Mouse (Mus musculus): Measurements from ENCODE around the gene Nectin4. TPM values are rescaled to one million over a fixed set of nuclear protein-coding genes. Genes with fewer than 3 reads are reported as not detected.
A peak's percentile ranks its signal among the peaks of the same experiment; 100 is the strongest.

Nectin4 gene
- polyA plus RNA-seq, 1 experiment from 2014 or later = 0.07 TPM

DNA sequence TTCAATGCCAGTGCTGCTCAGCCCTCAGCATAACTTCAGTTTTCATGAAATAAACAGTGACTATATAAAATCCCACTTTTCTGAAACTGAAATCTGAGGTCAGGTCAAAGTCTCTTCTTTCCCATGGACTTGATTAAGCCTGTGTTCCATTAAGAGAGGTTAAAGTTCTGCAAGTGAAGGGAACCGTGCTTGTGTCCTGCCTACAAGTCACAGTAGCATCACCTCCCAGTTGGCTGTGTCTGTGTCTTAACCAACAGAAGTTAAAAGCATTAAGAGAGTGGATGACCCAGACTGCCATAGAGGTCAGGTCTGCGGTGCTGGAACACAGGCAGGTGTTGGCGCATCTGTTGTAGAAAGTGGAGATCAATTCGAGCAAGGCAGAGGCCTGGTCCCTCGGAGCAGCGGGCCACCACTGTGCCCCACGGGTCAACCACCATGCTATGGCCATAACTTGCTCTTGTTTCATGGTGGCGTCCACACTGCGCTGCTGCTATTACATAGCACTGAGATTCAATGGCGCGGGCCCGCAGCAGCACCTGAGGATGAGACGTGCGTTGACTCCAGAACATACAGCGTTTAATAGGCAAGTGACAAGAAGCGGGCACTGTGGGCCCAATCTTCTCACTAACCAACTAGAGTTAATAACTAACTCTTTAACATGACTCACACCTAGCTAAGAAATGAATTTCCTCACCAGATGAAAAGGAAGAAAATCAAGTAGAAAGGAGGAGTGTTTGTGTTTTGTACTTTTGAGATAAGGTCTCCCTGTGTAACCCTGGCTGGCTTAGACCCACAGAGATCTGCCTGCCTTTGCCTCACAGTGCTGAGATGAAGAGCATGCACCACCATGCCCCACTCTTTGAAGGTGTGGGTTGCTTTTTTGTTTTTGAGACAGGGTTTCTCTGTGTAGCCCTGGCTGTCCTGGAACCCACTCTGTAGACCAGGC is 27.4 kb upstream of the Nectin4 start:
- Histone ChIP-seq H3K36me3 (replicated peaks) (peaks cover 60% of the 10 kb centered on the region), H3K4me1 (replicated peaks) (peaks cover 25% of the 10 kb centered on the region), H3K4me3 (replicated peaks) (no peak overlapping the region), H3K9me3 (replicated peaks) (no peaks in the 10 kb centered on the region), H3K27ac (replicated peaks) (no peak overlapping the region), H3K27me3 (no peaks in the 10 kb centered on the region), H3K9ac (no peak overlapping the region), H3K4me2 (no peak overlapping the region)
- WGBS (ENCODE audit: insufficient replicate concordance) = 87% methylated on average over 16 of the region's 16 CpGs
- no peak for ATAC-seq (ENCODE audit: insufficient read depth)

DNA sequence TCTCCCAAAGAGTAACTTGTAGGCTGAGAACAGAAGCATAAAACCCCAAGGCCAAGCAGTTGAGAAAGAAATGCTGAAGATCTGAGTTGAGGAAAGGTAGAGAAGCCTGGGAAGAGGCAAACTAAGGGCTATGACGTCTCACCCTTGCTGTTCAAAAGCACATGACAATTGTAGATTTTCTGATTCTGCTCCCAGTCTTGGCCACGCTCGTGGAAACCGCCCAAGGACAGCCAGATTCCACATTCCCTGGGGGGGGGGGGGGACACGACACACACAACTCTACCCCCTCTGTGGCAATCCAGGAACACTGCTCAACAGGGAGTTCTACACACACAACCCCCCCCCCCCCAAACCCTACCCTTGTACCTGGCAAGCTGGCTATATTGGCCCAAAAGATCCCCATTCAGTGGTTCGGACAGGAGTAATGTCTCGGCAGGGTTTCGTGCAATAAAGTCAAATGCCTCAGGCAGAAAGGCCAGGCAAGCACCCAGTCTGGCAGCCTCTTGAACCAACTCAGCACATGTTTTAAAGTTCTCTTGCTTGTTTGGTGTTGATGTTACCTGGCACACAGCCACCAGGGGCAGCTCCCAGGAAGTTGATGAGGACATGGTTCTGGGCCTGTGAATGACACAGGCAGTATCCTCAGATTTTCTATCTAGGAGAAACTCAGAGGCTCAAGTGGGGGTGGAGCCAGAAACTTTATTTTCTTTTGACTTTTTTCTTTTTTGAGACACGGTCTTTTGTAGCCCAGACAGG is 25.8 kb upstream of the Nectin4 start:
- no peaks in the 10 kb centered on the region for H3K9me3 ChIP-seq (replicated peaks)
- 0 out of 2 replicates have a peak, but pooled peaks have one; percentile 16 for ATAC-seq (ENCODE audit: insufficient read depth)
- H3K4me2 ChIP-seq = peak overlapping the region; percentile 84
- peaks cover 45% of the 10 kb centered on the region for H3K36me3 ChIP-seq (replicated peaks)
- H3K27ac ChIP-seq (replicated peaks) = peak overlapping the region; percentile 0; the same call in 1 of the 2 replicates
- no peak overlapping the region for H3K9ac ChIP-seq
- peaks cover 27% of the 10 kb centered on the region for H3K4me1 ChIP-seq (replicated peaks)
- peak overlapping the region; percentile 90; the same call in 1 of the 2 replicates for H3K4me3 ChIP-seq (replicated peaks)
- 71% methylated on average over 9 of the region's 9 CpGs for WGBS (ENCODE audit: insufficient replicate concordance)
- H3K27me3 ChIP-seq = no peaks in the 10 kb centered on the region

DNA sequence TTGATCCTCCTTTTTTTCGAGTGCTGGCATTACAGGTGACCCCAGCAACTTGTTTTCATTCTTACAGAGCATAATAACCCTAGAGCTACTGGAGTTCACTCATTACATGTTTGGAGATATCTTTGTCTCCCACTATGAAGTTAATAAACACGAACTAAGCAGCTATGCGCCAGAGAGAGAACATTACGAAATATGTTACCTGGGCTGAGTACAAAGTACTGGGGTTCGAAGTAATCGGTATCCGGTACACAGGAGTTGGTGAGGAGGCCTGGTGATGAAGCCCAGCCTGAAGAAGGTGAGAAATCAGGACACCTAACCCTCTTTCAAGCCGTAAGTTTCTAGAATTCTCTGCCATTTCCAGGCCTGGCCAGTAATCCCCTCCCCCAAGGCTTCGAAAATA is 25.2 kb upstream of the Nectin4 start:
- WGBS (ENCODE audit: insufficient replicate concordance) = 64% methylated on average over 9 of the region's 9 CpGs
- H3K4me3 ChIP-seq (replicated peaks) = peak overlapping the region; percentile 90
- peak overlapping the region; percentile 79 for H3K9ac ChIP-seq
- H3K4me2 ChIP-seq = peak overlapping the region; percentile 84
- no peaks in the 10 kb centered on the region for H3K27me3 ChIP-seq
- H3K9me3 ChIP-seq (replicated peaks) = no peaks in the 10 kb centered on the region
- ATAC-seq (ENCODE audit: insufficient read depth) = peak; percentile 27
- H3K27ac ChIP-seq (replicated peaks) = peak overlapping the region; percentile 77
- H3K36me3 ChIP-seq (replicated peaks) = peaks cover 39% of the 10 kb centered on the region
- H3K4me1 ChIP-seq (replicated peaks) = peaks cover 27% of the 10 kb centered on the region

DNA sequence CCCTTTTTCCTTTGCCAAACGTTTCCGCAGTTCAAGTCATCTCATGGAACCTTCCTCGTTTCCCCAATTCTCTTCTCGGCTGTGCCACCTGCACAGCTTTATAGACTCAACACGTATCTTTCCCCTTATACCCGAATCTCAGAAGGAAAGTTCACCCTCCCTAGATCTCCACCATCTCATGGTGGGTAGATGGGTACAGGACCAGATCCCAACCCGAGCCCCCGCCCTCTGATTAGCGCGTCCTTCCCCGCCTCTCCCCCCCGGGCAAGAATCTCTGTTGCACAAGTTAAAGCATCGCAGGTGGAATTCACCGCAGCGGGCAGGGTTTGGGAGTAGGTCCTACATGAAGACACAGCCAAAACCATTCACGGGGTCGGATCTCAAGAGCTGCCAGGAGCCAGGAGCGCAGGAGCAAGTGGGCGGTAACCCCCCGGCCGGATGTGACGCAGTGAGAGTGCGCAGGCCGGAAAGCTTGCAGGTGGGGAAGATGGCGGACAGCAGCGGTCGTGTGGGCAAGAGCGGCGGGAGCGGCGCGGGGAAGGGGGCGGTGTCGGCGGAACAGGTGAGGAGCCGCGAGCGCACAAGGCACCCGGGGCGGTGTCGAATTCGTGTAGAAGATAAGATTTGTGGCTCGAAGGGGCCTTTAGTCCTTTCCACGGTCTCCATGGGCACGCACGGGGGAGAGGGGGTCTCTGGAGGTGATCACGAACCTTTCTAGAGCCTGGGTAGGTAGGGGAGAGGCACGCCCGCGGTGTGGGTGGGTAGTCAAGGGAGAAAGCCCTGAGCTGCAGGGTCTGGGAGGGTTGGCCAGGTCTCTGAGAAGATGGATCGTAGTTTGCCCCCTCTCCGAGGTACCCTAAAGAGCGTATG is 24.4 kb upstream of the Nectin4 start, which contains the start of the genes Nit1 and Pfdn2:
Gene Nit1 (minus strand): TSS at position 422 of the 870 bp plus-strand sequence.
Gene Pfdn2 (plus strand): TSS at position 446 of the 870 bp plus-strand sequence.
- Histone ChIP-seq H3K4me1 (replicated peaks) (peaks cover 29% of the 10 kb centered on the region), H3K36me3 (replicated peaks) (peaks cover 32% of the 10 kb centered on the region), H3K4me3 (replicated peaks) (peak within 1 kb of the TSS; percentile 90), H3K27me3 (no peaks in the 10 kb centered on the region), H3K9ac (peak within 1 kb of the TSS; percentile 79), H3K4me2 (peak within 1 kb of the TSS; percentile 84), H3K27ac (replicated peaks) (peak within 1 kb of the TSS; percentile 77), H3K9me3 (replicated peaks) (no peaks in the 10 kb centered on the region)
- WGBS (ENCODE audit: insufficient replicate concordance) = 1% methylated on average over 53 of the region's 53 CpGs
- peak; percentile 87 for ATAC-seq (ENCODE audit: insufficient read depth)

DNA sequence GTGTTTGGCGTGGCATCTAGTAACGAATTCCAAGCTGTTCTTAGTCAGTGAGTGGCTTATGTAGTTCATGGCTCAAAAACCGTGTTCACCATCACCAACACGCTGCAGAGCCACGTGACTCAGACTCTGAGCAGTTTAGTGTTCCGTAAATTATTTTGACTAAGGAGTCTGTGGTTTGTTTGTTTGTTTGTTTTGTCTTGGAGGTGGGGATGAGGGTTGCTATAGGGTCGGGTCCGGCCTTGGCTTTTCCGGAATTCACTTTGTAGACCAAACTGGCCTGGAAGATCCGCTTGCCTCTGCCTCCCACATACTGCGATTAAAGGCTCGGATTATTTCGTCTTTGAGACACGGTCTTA is 23.8 kb upstream of the Nectin4 start:
- peak; percentile 34; the same call in 1 of the 2 replicates for ATAC-seq (ENCODE audit: insufficient read depth)
- Histone ChIP-seq H3K4me2 (peak overlapping the region; percentile 84), H3K36me3 (replicated peaks) (peaks cover 26% of the 10 kb centered on the region), H3K9me3 (replicated peaks) (no peaks in the 10 kb centered on the region), H3K9ac (peak overlapping the region; percentile 79), H3K4me3 (replicated peaks) (peak overlapping the region; percentile 90), H3K27ac (replicated peaks) (peak overlapping the region; percentile 77), H3K27me3 (no peaks in the 10 kb centered on the region), H3K4me1 (replicated peaks) (peaks cover 32% of the 10 kb centered on the region)
- WGBS (ENCODE audit: insufficient replicate concordance) = 0% methylated on average over 14 of the region's 14 CpGs

DNA sequence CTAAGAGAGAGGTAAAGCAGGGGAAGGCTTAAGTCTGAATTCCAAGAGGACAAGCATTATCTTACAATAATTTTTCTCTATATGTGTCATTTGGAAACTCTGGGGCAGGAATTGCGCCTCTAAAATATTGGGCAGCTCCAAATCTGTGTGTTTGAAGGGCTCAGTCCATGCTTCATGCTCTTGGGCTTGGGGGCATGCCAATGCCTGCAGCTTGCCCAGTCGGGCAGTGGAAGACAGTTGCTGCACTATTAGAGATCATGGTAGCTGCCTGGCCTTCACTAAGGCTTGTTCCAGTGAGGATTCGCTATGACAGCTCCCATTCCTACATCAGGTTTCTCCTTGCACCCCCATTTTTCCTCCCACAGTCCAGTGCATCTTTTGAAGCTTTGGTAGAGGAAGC is 21.2 kb upstream of the Nectin4 start:
- H3K4me2 ChIP-seq = no peak overlapping the region
- 78% methylated on average over 3 of the region's 3 CpGs for WGBS (ENCODE audit: insufficient replicate concordance)
- H3K27ac ChIP-seq (replicated peaks) = no peak overlapping the region
- no peak overlapping the region for H3K9ac ChIP-seq
- H3K4me3 ChIP-seq (replicated peaks) = no peak overlapping the region
- peaks cover 32% of the 10 kb centered on the region for H3K4me1 ChIP-seq (replicated peaks)
- H3K9me3 ChIP-seq (replicated peaks) = no peaks in the 10 kb centered on the region
- 0 out of 2 replicates have a peak, but pooled peaks cover under 1% of the 10 kb centered on the region for H3K36me3 ChIP-seq (replicated peaks)
- H3K27me3 ChIP-seq = no peaks in the 10 kb centered on the region
- no peak for ATAC-seq (ENCODE audit: insufficient read depth)

DNA sequence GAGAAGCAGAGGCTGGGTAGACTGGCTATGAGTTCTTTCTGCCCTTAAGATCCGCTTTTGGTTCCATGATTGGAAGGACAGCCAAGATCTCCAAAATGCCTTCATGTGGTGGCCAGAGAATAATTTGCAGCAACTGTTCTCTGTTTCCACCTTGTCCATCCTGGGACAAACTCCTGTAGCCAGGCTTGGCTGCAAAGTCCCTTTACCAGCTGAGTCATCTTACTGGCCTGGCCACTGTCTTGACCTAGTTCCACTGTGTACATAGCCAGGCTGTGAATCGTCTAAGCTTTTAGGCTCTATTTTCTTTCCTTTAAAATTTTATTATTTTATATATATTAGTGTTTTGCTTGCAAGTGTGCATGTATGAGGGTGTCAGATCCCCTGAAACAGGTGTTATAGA is 20.7 kb upstream of the Nectin4 start:
- Histone ChIP-seq H3K36me3 (replicated peaks) (no peaks in the 10 kb centered on the region), H3K4me2 (no peak overlapping the region), H3K9ac (no peak overlapping the region), H3K4me3 (replicated peaks) (no peak overlapping the region), H3K27me3 (no peaks in the 10 kb centered on the region), H3K9me3 (replicated peaks) (no peaks in the 10 kb centered on the region), H3K4me1 (replicated peaks) (peaks cover 32% of the 10 kb centered on the region), H3K27ac (replicated peaks) (no peak overlapping the region)
- ATAC-seq (ENCODE audit: insufficient read depth) = no peak
- WGBS (ENCODE audit: insufficient replicate concordance) = 84% methylated on average over 2 of the region's 2 CpGs

DNA sequence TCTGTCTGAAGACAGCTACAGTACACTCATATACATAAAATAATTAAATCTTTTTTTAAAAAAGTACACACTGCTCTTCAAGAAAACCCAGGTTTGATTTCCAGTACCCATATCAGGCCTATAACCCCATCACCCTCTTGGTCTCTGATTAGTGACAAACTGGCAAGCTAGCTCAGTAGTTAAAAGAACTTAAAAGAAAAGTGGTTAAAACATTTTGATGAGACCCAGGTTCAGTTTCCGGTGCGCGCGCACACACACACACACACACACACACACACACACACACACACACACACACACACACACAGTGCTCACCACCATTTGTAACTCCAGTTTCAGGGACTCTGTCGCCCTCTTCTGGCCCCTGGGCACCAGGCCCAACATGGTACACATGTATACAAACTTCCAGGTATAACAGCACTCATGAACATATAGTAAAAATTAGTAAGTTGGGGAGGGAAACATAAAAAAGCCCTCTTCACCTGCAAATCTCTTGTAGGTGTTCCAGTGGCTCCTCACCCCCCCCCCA is 14.0 kb upstream of the Nectin4 start:
- H3K27ac ChIP-seq (replicated peaks) = no peak overlapping the region
- no peaks in the 10 kb centered on the region for H3K27me3 ChIP-seq
- ATAC-seq (ENCODE audit: insufficient read depth) = no peak
- no peak overlapping the region for H3K4me2 ChIP-seq
- H3K36me3 ChIP-seq (replicated peaks) = peaks cover 24% of the 10 kb centered on the region
- 66% methylated on average over 5 of the region's 5 CpGs for WGBS (ENCODE audit: insufficient replicate concordance)
- H3K4me1 ChIP-seq (replicated peaks) = peaks cover 21% of the 10 kb centered on the region
- no peaks in the 10 kb centered on the region for H3K9me3 ChIP-seq (replicated peaks)
- H3K9ac ChIP-seq = no peak overlapping the region
- H3K4me3 ChIP-seq (replicated peaks) = no peak overlapping the region

DNA sequence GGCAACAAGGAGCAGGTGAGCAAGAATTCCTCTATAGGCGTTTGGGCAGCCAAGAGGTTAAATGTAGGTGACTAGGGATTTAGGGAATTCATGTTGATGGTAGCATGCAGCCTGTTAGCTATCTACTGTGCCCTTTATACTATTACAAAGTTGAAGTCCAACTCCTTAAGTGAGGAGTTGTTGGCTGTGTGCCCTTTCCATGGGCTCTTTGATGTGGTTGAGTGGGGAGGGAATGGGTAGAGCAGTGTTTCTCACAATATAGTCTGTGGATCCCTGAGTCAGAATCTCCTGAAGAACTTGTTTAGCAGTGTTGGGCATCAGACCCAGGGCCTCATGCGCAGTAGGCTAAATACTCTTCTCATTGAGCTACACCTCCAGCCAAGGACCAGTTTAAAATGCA is 13.1 kb upstream of the Nectin4 start:
- WGBS (ENCODE audit: insufficient replicate concordance) = 77% methylated on average over 2 of the region's 2 CpGs
- Histone ChIP-seq H3K4me1 (replicated peaks) (peaks cover 30% of the 10 kb centered on the region), H3K4me2 (no peak overlapping the region), H3K27ac (replicated peaks) (no peak overlapping the region), H3K27me3 (no peaks in the 10 kb centered on the region), H3K4me3 (replicated peaks) (no peak overlapping the region), H3K9ac (no peak overlapping the region), H3K9me3 (replicated peaks) (no peaks in the 10 kb centered on the region), H3K36me3 (replicated peaks) (peaks cover 24% of the 10 kb centered on the region)
- ATAC-seq (ENCODE audit: insufficient read depth) = no peak

DNA sequence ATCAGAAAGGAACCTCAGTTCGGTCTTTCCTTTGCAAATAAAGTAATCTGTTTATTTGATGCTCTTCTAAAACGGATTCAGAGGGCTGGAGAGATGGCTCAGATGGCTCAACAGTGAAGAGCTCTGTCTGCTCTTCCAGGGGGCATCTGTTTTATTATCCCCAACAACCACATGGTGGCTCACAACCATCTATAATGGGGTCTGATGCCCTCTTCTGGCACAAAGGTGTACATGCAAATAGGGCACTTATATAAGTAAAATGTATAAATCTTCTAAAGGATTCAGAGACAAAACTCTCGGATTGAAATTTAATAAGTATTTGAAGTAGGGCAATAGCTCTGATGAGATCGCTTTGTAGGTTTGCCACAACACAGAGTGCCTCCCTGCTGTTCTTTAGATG is 11.5 kb upstream of the Nectin4 start:
- Histone ChIP-seq H3K36me3 (replicated peaks) (peaks cover 24% of the 10 kb centered on the region), H3K27me3 (no peaks in the 10 kb centered on the region), H3K27ac (replicated peaks) (no peak overlapping the region), H3K9me3 (replicated peaks) (no peaks in the 10 kb centered on the region), H3K9ac (no peak overlapping the region), H3K4me2 (no peak overlapping the region), H3K4me1 (replicated peaks) (peaks cover 33% of the 10 kb centered on the region), H3K4me3 (replicated peaks) (no peak overlapping the region)
- 62% methylated on average over 4 of the region's 4 CpGs for WGBS (ENCODE audit: insufficient replicate concordance)
- ATAC-seq (ENCODE audit: insufficient read depth) = no peak

Data from liver, embryonic 15.5 days (tissue).